Mouse (Mus musculus) ES-E14 (cell line): ENCODE measurements around the gene Lipf.

Experiments
- MAFK ChIP-seq: IDR thresholded peaks from 2 replicates; pipeline ENCODE4 v1.6.1; 2014; ENCODE audit warnings: mild to moderate bottlenecking, low read depth, low read length, inconsistent platforms; ENCODE audit not compliant: insufficient read depth
- ZNF384 ChIP-seq: IDR thresholded peaks from 2 replicates; pipeline ENCODE4 v1.6.1; 2012; ENCODE audit warnings: low read depth, low read length, inconsistent platforms

DNA sequence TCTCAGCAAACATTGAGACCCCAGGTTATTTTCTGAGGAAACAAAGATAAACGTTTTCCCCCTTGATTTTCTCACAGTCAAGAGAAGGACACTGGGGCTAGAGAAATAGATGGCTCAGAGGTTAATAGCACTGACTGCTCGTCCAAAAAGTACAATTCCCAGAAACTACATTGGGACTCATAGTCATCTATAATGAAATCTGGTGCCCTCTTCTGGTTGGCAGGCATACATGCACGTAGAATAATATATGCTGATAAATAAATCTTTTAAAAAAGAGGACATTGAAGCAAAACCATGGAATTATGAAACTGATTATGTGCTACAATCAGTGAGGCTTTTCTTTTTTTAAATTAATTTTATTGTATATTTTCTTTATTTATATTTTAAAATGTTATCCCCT, 61.8 kb downstream of the Lipf start:
- TF ChIP-seq MAFK (no peak), ZNF384 (no peak)
